Mouse (Mus musculus) gastrocnemius, postnatal 4 days (tissue): ENCODE results near the gene Gmfg. TPM values are rescaled to one million over a fixed set of nuclear protein-coding genes. Genes with fewer than 3 reads are reported as not detected.

Experiments
- DNase-seq, 2 experiments: peaks; one replicate each; pipeline ENCODE4 v3.0.0; 2021 to 2022; ENCODE audit warnings: low spot score in 2 of 2, mixed read lengths in 2 of 2
- total RNA-seq, 2 experiments: library from RNA; stranded (reverse); gene quantifications; 2 replicates each; pipeline ENCODE4 v1.2.3; 2021

The Gmfg gene
- total RNA-seq, 2 experiments from 2014 or later, result 16.1 to 16.2 TPM

DNA sequence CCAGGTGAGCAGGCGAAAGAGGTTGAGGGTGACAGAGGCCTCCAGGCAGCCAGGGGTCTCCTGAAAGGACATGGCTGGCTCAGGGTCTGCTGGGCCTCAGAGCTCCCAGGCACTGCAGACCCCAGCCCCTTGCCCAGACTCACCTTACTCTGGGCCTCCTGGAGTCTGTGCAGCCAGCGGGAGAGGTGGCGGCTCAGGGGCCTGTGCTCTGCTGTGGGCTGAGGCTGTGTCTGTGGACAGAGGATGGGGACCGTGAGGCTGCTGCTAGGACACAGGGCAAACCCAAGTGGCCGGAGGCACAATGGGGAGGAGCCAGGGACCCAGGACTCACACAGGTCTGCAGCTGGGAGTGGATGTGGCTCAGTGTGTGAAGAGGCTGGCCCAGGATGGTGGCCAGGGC lies 40.1 kb downstream of the Gmfg start:
- no peak for DNase-seq

GRCm38 (mm10) chr7:28478854-28479253 lies 41.6 kb downstream of the Gmfg start:
- DNase-seq, result no peak

- DNase-seq, result no peak
These were observed 45.6 kb downstream of the Gmfg start for GRCm38 (mm10) chr7:28482854-28483253.

- no peak for DNase-seq
These were observed 46.9 kb downstream of the Gmfg start for GRCm38 (mm10) chr7:28484192-28484591.

- DNase-seq, result no peak
These were observed 50.8 kb downstream of the Gmfg start for GRCm38 (mm10) chr7:28488030-28488491.

- DNase-seq, result no peak
These were observed 53.2 kb downstream of the Gmfg start for GRCm38 (mm10) chr7:28490410-28490809.

DNA sequence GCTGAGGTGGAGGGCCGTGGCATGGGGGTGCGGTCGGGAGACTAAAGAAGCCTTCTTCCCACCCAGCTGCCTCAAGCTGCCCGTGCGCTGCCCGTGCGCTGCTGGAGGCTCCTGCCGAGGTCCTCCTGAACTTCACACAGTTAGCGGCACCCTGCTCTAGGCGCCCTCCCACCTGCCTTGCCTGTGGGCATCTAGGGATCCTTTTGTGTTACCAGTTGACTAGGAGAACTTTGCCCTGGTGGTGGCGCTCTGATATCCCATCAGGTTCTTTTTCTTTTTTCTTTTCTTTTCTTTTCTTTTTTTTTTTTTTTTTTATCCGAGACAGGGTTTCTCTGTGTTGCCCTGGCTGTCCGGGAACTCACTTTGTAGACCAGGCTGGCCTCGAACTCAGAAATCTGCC lies 53.7 kb downstream of the Gmfg start:
- no peak for DNase-seq

- no peak for DNase-seq
These were observed 55.1 kb downstream of the Gmfg start for GRCm38 (mm10) chr7:28492310-28492709.

DNA sequence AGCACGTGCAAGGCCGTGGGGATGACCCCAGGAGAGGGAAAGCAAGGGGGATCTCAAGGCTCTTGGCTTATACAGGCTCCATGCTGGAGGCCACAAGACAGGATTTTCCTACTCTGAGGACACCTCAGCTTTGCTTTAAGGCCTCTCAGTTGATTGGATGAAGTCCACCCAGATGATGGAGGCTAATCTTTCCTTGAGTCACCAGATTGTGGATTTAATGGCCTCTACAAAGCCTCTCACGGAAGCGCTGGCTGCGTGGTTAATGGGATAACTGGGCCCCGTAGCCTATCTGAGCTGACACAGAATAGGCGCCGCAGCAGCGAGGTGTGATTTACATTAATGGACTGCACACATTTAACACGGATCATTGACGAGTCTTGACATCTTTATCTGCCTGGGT lies 58.2 kb downstream of the Gmfg start:
- DNase-seq, result no peak

Other genes starting within 250 kb of the Gmfg start
- 10 to 100 TPM; 23.0 to 26.4 TPM for gene Eid2, start 169.6 kb upstream of the Gmfg start, total RNA-seq
- 10 to 100 TPM; 10.7 to 12.0 TPM for gene Eid2b, start 159.7 kb upstream of the Gmfg start, total RNA-seq
- gene Selenov, start 146.3 kb upstream of the Gmfg start, total RNA-seq, result not detected
- gene Dll3, start 135.2 kb upstream of the Gmfg start, total RNA-seq, result not detected
- gene Timm50, start 125.4 kb upstream of the Gmfg start, total RNA-seq, result 10 to 100 TPM; 48.9 to 50.0 TPM
- gene Supt5, start 98.7 kb upstream of the Gmfg start, total RNA-seq, result 10 to 100 TPM; 76.6 to 78.9 TPM
- 1,000 to 10,000 TPM; 1,034 to 1,195 TPM for gene Rps16, start 86.8 kb upstream of the Gmfg start, total RNA-seq
- gene Plekhg2, start 64.8 kb upstream of the Gmfg start, total RNA-seq, result 10 to 100 TPM; 41.9 to 42.8 TPM
- gene Zfp36, start 57.2 kb upstream of the Gmfg start, total RNA-seq, result 1 to 10 TPM; 8.5 to 9.9 TPM
- gene Med29, start 44.7 kb upstream of the Gmfg start, total RNA-seq, result 10 to 100 TPM; 23.7 to 25.1 TPM
- gene Paf1, start 44.5 kb upstream of the Gmfg start, total RNA-seq, result 10 to 100 TPM; 41.2 to 55.6 TPM
- gene Lrfn1, start 14.5 kb downstream of the Gmfg start, total RNA-seq, result 1 to 10 TPM; 3.3 to 3.6 TPM
- gene Ifnl2, start 73.0 kb downstream of the Gmfg start, total RNA-seq, result not detected
- gene Ifnl3, start 85.4 kb downstream of the Gmfg start, total RNA-seq, result not detected
- gene Sycn, start 103.4 kb downstream of the Gmfg start, total RNA-seq, result not detected
- not detected for gene Nccrp1, start 109.8 kb downstream of the Gmfg start, total RNA-seq
- gene Samd4b, start 160.7 kb downstream of the Gmfg start, total RNA-seq, result 10 to 100 TPM; 43.0 to 44.1 TPM
- 10 to 100 TPM; 11.9 to 12.4 TPM for gene Pak4, start 160.7 kb downstream of the Gmfg start, total RNA-seq
- not detected for gene Acp7, start 193.9 kb downstream of the Gmfg start, total RNA-seq